Mouse (Mus musculus) heart, embryonic 12.5 days (tissue): ENCODE results near the gene Glcci1. TPM values are rescaled to one million over a fixed set of nuclear protein-coding genes. Genes with fewer than 3 reads are reported as not detected.

Experiments
- ATAC-seq: fragments of 200-750 bp; cut with Nextera tagmentation; 2 replicates; pipeline ENCODE4 v1.8.0; 2017; ENCODE audit warnings: moderate TSS enrichment, moderate library complexity; ENCODE audit not compliant: insufficient number of reproducible peaks, low FRiP score
- H3K27ac ChIP-seq: fragments of 300-500 bp; sonication (generic); 2 replicates; pipeline ENCODE4 v1.5.1; 2016; ENCODE audit warnings: mild to moderate bottlenecking, moderate library complexity; ENCODE audit not compliant: poor library complexity, severe bottlenecking
- H3K27me3 ChIP-seq: fragments of 300-500 bp; sonication (generic); replicated peaks from 2 replicates; pipeline ENCODE4 v1.6.1; 2016; ENCODE audit warnings: mild to moderate bottlenecking, moderate library complexity
- H3K36me3 ChIP-seq: fragments of 300-500 bp; sonication (generic); 2 replicates; pipeline ENCODE4 v1.6.1; 2016; ENCODE audit warnings: mild to moderate bottlenecking, moderate library complexity
- H3K4me1 ChIP-seq: fragments of 300-500 bp; sonication (generic); replicated peaks from 2 replicates; pipeline ENCODE4 v1.6.1; 2016; ENCODE audit warnings: mild to moderate bottlenecking
- H3K4me2 ChIP-seq: fragments of 300-500 bp; sonication (generic); 2 replicates; pipeline ENCODE4 v1.6.1; 2016; ENCODE audit warnings: mild to moderate bottlenecking, moderate library complexity
- H3K4me3 ChIP-seq: fragments of 300-500 bp; sonication (generic); 2 replicates; pipeline ENCODE4 v1.5.1; 2016; ENCODE audit warnings: mild to moderate bottlenecking
- H3K9ac ChIP-seq: fragments of 300-500 bp; sonication (generic); 2 replicates; pipeline ENCODE4 v1.6.1; 2016; ENCODE audit warnings: mild to moderate bottlenecking, moderate library complexity
- H3K9me3 ChIP-seq: fragments of 300-500 bp; sonication (generic); replicated peaks from 2 replicates; pipeline ENCODE4 v1.6.1; 2016; ENCODE audit warnings: mild to moderate bottlenecking, moderate library complexity
- WGBS: fragments of 180-500 bp; shearing (Covaris S2); methylation state at CpG from one replicate; pipeline ENCODE4 v1.1.7; 2016; 5-methylcytosine and 5-hydroxymethylcytosine counted together
- polyA plus RNA-seq: library from polyadenylated mRNA; unstranded; fragments of >200 nt; fragmentation: Nextera tagmentation; extraction: Ambion mirVana; gene quantifications from 2 replicates; pipeline ENCODE4 v1.2.1, GENCODE M21; 2016

Glcci1 gene
- polyA plus RNA-seq, 1 experiment from 2014 or later, result 8.2 TPM

- Histone ChIP-seq H3K27ac (no peak overlapping the region), H3K4me1 (peaks cover 8% of the 10 kb centered on the region; the same call in 1 of the 2 replicates)
Observed at GRCm38 (mm10) chr6:8631986-8632632, 122.7 kb downstream of the Glcci1 start.

GRCm38 (mm10) chr6:8632701-8633100, 123.3 kb downstream of the Glcci1 start:
- Histone ChIP-seq H3K36me3 (peaks cover 5% of the 10 kb centered on the region), H3K9ac (no peak overlapping the region), H3K27me3 (no peaks in the 10 kb centered on the region), H3K4me2 (no peak overlapping the region), H3K4me1 (peaks cover 8% of the 10 kb centered on the region; the same call in 1 of the 2 replicates), H3K27ac (no peak overlapping the region), H3K9me3 (no peaks in the 10 kb centered on the region), H3K4me3 (no peak overlapping the region)
- 85% methylated on average over 4 of the region's 4 CpGs for WGBS
- ATAC-seq, result no peak

More at GRCm38 (mm10) chr6:8631986-8632632, 122.7 kb downstream of the Glcci1 start:
- no peaks in the 10 kb centered on the region for H3K27me3 ChIP-seq
- H3K9me3 ChIP-seq, result no peaks in the 10 kb centered on the region
- peaks cover 5% of the 10 kb centered on the region for H3K36me3 ChIP-seq
- no peak overlapping the region for H3K9ac ChIP-seq
- ATAC-seq, result no peak
- no peak overlapping the region for H3K4me2 ChIP-seq
- no peak overlapping the region for H3K4me3 ChIP-seq
- 40% methylated on average over 5 of the region's 5 CpGs for WGBS

- WGBS, result 81% methylated on average over 4 of the region's 4 CpGs
- ATAC-seq, result no peak
- Histone ChIP-seq H3K9ac (no peak overlapping the region), H3K4me3 (no peak overlapping the region), H3K4me2 (no peak overlapping the region), H3K9me3 (no peaks in the 10 kb centered on the region), H3K27me3 (no peaks in the 10 kb centered on the region), H3K36me3 (peaks cover 20% of the 10 kb centered on the region), H3K4me1 (no peaks in the 10 kb centered on the region), H3K27ac (no peak overlapping the region)
Observed at GRCm38 (mm10) chr6:8638122-8638521, 128.7 kb downstream of the Glcci1 start.

- Histone ChIP-seq H3K27me3 (no peaks in the 10 kb centered on the region), H3K4me1 (no peaks in the 10 kb centered on the region), H3K4me3 (no peak overlapping the region), H3K4me2 (no peak overlapping the region), H3K9me3 (no peaks in the 10 kb centered on the region), H3K27ac (no peak overlapping the region), H3K9ac (no peak overlapping the region), H3K36me3 (peaks cover 20% of the 10 kb centered on the region)
- WGBS, result 71% methylated on average over 4 of the region's 4 CpGs
- no peak for ATAC-seq
Observed at GRCm38 (mm10) chr6:8638899-8639298, 129.5 kb downstream of the Glcci1 start.

- Histone ChIP-seq H3K36me3 (peaks cover 20% of the 10 kb centered on the region), H3K9ac (no peak overlapping the region), H3K4me2 (no peak overlapping the region), H3K27me3 (no peaks in the 10 kb centered on the region), H3K9me3 (no peaks in the 10 kb centered on the region), H3K4me3 (no peak overlapping the region), H3K27ac (no peak overlapping the region), H3K4me1 (no peaks in the 10 kb centered on the region)
- 81% methylated on average over 2 of the region's 2 CpGs for WGBS
- ATAC-seq, result no peak
Observed at GRCm38 (mm10) chr6:8639526-8639925, 130.1 kb downstream of the Glcci1 start.

- Histone ChIP-seq H3K27me3 (no peaks in the 10 kb centered on the region), H3K27ac (no peak overlapping the region), H3K9ac (no peak overlapping the region), H3K4me2 (no peak overlapping the region), H3K9me3 (no peaks in the 10 kb centered on the region), H3K36me3 (peaks cover 20% of the 10 kb centered on the region), H3K4me3 (no peak overlapping the region), H3K4me1 (no peaks in the 10 kb centered on the region)
- WGBS, result 76% methylated on average over 5 of the region's 5 CpGs
- ATAC-seq, result no peak
Observed at GRCm38 (mm10) chr6:8640863-8641262, 131.5 kb downstream of the Glcci1 start.

- H3K9me3 ChIP-seq, result no peaks in the 10 kb centered on the region
- H3K4me1 ChIP-seq, result peaks cover 7% of the 10 kb centered on the region
- H3K27me3 ChIP-seq, result no peaks in the 10 kb centered on the region
- H3K4me3 ChIP-seq, result no peak overlapping the region
- H3K9ac ChIP-seq, result no peak overlapping the region
- no peak overlapping the region for H3K4me2 ChIP-seq
- peaks cover 8% of the 10 kb centered on the region; the same call in 1 of the 2 replicates for H3K36me3 ChIP-seq
- WGBS, result 80% methylated on average over 10 of the region's 10 CpGs
- H3K27ac ChIP-seq, result no peak overlapping the region
- no peak for ATAC-seq
Observed at GRCm38 (mm10) chr6:8644703-8645102, 135.3 kb downstream of the Glcci1 start.

- Histone ChIP-seq H3K4me1 (peaks cover 7% of the 10 kb centered on the region), H3K9ac (no peak overlapping the region), H3K27me3 (no peaks in the 10 kb centered on the region), H3K4me3 (no peak overlapping the region), H3K4me2 (no peak overlapping the region), H3K27ac (no peak overlapping the region), H3K9me3 (no peaks in the 10 kb centered on the region), H3K36me3 (peaks cover 8% of the 10 kb centered on the region; the same call in 1 of the 2 replicates)
- 63% methylated on average over 2 of the region's 2 CpGs for WGBS
- ATAC-seq, result no peak
Observed at GRCm38 (mm10) chr6:8645708-8646107, 136.3 kb downstream of the Glcci1 start.
